Mouse (Mus musculus): ENCODE measurements at regions not wholly inside any gene's neighbourhood (a gene's known extent, or its start where the extent isn't known, plus 50 kb on each side); places are given as distances from the start of the nearest gene placed in this dataset.

GRCm38 (mm10) chr14:76681581-76682377, 125.1 kb upstream of the Serp2 start:
- no peak for DNase-seq (ENCODE audit: low read depth, low spot score)

GRCm38 (mm10) chr14:76678512-76679134, 121.9 kb upstream of the Serp2 start:
- no peak for DNase-seq (ENCODE audit: low read depth, low spot score)

- DNase-seq (ENCODE audit: low read depth, low spot score): no peak
These were observed 118.3 kb upstream of the Serp2 start for GRCm38 (mm10) chr14:76674949-76675348.

DNA sequence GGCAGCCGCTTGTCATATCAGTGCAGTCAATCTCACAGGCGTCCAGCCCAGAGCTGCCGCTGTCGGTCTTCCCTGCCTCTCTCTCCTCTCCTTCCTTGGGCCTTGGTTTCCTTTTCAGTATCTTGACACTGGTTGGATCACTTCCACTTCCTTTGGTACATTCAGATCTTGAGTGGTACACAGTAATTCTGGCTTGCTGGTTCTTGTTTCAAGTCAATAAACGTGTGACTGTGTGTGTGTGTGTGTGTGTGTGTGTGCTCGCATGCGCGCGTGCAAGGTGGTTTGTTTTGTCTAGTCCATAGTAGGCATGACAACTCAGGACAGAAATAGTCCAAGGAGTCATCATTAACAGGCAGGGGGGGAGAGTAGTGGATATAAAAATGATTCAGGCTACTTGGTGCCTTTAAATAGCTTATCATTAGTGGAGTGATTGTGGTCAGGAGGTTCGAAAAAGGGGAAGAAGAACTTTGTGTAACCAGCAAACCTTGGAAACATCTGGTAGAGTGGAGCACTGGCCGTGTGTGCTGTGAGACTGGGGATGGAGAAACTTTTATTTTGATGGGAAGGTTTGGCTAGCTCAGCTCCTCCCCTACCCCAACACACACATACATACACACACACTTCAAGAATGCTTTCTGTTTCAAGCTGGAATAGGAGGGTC, 117.1 kb upstream of the Serp2 start:
- DNase-seq (ENCODE audit: low read depth, low spot score): no peak

- DNase-seq (ENCODE audit: low read depth, low spot score): no peak
These were observed 116.2 kb upstream of the Serp2 start for GRCm38 (mm10) chr14:76672899-76673298.

DNA sequence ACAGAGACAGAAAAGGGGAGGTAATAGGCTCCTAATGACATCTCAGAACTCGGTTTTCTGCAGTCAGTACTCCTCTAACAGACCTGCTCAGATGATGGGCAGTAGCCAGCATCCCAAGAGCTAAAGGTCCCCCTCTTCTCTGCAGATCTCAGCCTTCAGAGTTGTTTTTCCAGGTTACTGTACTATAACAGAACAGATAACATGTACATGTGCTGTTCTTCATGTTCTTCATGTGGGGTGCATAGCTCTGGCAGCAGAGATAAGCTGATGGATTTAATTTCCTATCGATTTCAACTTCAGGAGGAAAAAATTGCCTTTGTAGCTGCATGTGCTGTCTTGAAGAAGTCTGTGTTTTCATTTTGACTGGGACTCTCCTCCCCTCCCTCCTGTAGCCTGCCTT, 115.8 kb upstream of the Serp2 start:
- no peak for DNase-seq (ENCODE audit: low read depth, low spot score)

DNA sequence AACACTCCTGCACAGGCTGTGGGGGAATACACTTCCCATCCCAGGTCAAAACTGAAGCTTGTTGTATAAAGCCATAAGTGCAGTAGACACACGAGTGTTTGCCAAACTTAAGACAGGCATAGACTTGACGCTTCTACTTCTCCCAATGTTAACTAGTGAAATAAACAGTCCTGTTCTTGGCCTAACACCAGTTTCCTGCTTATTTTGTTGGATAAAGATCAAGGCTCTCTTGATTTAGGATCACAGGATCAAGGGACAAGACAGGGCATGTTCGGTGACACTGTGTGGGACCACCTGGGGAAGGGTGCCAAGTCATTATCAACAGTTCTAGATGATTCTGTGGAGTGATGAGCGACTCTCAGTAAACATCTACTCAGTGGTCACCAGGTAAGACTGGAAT, 114.3 kb upstream of the Serp2 start:
- DNase-seq (ENCODE audit: low read depth, low spot score): no peak

DNA sequence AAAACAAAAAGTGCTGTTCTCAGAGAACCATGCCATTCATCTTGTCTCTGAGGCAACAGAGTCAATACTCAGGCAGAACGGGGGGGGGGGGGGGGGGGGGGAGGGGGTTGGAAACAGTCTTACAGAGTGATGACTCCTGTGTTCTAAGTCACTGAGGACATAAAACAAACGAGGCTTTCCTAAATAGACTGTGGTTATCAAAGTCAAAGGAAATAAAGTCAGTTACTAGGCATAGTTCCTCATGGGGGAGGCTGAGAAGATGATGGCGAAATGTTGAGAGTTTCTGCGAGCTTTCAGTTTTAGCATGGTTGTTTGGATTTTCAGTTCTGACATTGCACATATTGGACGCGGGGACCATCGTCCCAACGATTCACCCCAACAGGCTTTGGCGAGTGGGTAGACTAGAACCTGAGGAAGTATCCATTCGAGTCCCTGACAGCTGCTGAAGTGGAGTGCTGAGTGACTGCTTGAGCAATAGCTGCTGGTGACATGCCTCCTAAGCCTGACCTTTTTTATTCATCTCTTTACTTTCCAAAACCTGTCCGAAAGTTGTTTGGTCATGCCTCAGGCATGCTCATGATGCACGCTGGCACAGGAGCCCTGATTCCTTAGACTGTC, 109.2 kb upstream of the Serp2 start:
- no peak for DNase-seq (ENCODE audit: low read depth, low spot score)

DNA sequence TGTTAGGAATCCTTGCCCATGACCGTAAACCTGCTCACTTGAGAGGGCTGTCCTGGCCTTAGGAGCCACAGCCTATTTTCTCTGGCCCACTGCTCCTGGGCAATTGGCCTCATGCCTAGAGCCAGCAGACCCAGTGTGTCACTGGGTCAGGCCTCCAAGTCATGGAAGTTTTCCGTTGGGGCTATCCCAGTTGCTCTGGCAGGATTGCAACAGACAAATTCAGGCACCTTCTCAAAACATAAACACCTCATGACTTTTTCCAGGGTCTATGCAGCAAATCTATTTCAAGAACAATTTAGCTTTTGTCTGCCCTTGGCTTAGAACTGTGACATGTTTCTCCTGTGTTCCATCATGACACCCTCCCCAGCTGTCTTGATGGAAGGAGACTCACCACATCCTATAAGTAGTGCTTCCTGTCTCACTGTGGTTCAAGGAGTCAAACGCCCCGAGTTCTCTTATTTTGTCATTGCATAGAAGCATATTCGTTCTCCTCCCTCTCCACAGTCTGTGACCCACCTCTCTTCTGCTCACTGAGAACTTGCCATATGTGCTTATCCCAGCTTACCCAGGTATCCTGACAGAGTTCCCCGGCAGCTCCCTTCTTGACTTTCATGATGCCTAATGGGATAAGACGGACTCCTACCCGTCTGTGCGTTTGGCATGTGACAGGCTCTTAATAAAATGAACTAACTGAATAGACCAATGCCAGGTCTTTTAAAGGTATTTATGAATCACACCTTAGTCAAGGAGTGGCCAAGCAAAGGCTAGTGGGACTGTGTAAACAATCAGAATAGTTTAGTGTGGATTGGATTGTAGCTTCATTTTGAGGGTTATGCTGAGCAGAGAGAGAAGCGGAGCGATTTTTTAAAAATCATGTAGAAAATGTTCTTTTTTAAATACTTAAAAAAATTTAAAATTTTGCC, 108.2 kb upstream of the Serp2 start:
- no peak for DNase-seq (ENCODE audit: low read depth, low spot score)

DNA sequence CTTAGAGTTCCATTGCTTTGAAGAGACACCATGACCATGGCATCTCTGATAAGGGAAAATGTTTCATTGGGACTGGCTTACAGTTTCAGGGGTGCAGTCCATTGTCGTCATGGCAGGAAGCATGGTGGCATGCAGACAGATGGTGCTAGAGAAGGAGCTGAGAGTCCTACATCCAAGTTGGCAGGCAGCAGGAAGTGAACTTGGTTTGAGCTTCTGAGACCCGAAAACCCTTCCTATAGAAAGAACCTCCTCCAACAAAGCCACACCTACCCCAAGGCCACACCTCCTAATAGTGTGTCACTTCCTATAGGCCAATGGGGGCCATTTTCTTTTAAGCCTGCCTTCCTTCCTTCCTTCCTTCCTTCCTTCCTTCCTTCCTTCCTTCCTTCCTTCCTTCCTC, 107.1 kb upstream of the Serp2 start:
- no peak for DNase-seq (ENCODE audit: low read depth, low spot score)

DNA sequence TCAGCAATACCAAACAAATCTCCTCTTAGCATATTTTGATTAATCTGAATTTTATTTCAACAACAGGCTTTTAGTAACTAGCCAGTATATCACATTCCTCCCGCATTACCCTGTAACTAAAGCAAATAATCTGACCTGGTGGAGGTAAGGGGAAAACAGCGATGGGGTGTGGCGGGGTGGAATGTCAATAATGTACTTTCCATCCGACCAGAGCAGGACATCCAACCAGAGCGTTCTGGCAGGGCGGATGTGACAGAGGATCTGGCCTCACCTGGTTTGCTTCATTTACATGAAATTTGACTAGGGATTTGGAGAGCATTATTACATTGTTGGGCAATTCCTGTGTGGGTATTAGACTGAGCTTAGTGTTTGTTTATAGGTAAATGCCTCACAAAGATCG, 106.2 kb upstream of the Serp2 start:
- DNase-seq (ENCODE audit: low read depth, low spot score): no peak

DNA sequence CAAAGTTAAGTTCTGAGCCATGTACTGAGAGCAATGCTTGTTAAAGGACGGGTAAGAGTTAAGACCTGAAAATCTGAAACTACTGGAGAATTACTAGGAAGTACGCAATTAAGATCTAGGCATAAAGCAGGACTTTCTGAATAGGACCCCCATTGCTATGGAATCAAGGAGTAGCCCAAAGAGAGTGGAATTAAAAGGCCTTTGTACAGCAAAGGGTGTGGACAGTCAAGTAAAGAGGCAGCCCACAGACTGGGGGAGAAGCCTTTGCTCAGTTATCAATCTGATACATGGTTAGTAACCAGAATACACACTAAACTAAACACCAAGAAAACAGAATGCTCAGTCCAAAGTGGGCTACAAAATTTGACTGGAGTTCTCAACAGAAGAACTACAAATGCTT, 104.2 kb upstream of the Serp2 start:
- DNase-seq (ENCODE audit: low read depth, low spot score): no peak

- no peak for DNase-seq (ENCODE audit: low read depth, low spot score)
These were observed 102.3 kb upstream of the Serp2 start for GRCm38 (mm10) chr14:76658952-76659502.

GRCm38 (mm10) chr14:76657784-76658610, 101.3 kb upstream of the Serp2 start:
- DNase-seq (ENCODE audit: low read depth, low spot score): no peak

DNA sequence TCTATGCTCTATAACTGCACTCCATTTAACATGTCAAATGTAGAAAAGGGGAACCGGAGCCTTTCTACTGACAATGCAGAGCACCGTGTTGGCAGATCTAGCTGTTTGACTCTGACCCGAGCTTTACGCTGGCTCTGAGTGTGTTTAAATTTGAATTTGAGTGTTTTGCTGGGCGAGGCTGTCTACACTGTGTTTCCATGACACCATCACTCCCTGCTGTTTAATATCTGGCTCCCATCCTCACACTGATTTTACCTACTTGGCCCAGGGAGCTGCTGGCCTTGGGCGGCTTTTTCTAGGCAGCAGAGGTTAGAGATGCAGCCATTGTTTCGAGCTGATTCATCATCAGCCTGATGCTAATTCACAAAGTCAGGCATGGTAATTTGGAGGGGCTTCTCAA, 100.7 kb upstream of the Serp2 start:
- no peak for DNase-seq (ENCODE audit: low read depth, low spot score)

- no peak for DNase-seq (ENCODE audit: low read depth, low spot score)
These were observed 95.9 kb upstream of the Serp2 start for GRCm38 (mm10) chr14:76652356-76653126.

GRCm38 (mm10) chr14:76651096-76651495, 94.4 kb upstream of the Serp2 start:
- no peak for DNase-seq (ENCODE audit: low read depth, low spot score)

GRCm38 (mm10) chr14:76649927-76650326, 93.2 kb upstream of the Serp2 start:
- no peak for DNase-seq (ENCODE audit: low read depth, low spot score)

- DNase-seq (ENCODE audit: low read depth, low spot score): no peak
These were observed 88.0 kb upstream of the Serp2 start for GRCm38 (mm10) chr14:76644716-76645115.
